Mouse (Mus musculus) liver, embryonic 13.5 days (tissue): ENCODE measurements at regions not wholly inside any gene's neighbourhood (a gene's known extent, or its start where the extent isn't known, plus 50 kb on each side); places are given as distances from the start of the nearest gene placed in this dataset.

Source experiments
- ATAC-seq: fragments of 200-750 bp; cut with Nextera tagmentation; 2 replicates; pipeline ENCODE4 v1.8.0; 2017; ENCODE audit warnings: low read depth, mild to moderate bottlenecking, moderate number of reproducible peaks, moderate library complexity
- DNase-seq: peaks from one replicate; pipeline ENCODE4 v3.0.0; 2022
- H3K27ac ChIP-seq: fragments of 300-500 bp; sonication (generic); 2 replicates; pipeline ENCODE4 v1.5.1; 2015; ENCODE audit warnings: moderate library complexity, mild to moderate bottlenecking, inconsistent platforms
- H3K27me3 ChIP-seq: fragments of 300-500 bp; sonication (generic); 2 replicates; pipeline ENCODE4 v1.6.1; 2015; ENCODE audit warnings: mild to moderate bottlenecking, inconsistent platforms
- H3K36me3 ChIP-seq: fragments of 300-500 bp; sonication (generic); 2 replicates; pipeline ENCODE4 v1.6.1; 2015; ENCODE audit warnings: mild to moderate bottlenecking, inconsistent platforms
- H3K4me1 ChIP-seq: fragments of 300-500 bp; sonication (generic); replicated peaks from 2 replicates; pipeline ENCODE4 v1.6.1; 2015; ENCODE audit warnings: inconsistent platforms
- H3K4me2 ChIP-seq: fragments of 300-500 bp; sonication (generic); 2 replicates; pipeline ENCODE4 v1.6.1; 2015; ENCODE audit warnings: inconsistent platforms, mild to moderate bottlenecking, moderate library complexity
- H3K4me3 ChIP-seq: fragments of 300-500 bp; sonication (generic); replicated peaks from 2 replicates; pipeline ENCODE4 v1.5.1; 2015; ENCODE audit warnings: mild to moderate bottlenecking, inconsistent platforms
- H3K9ac ChIP-seq: fragments of 300-500 bp; sonication (generic); 2 replicates; pipeline ENCODE4 v1.6.1; 2015; ENCODE audit warnings: mild to moderate bottlenecking, inconsistent platforms
- H3K9me3 ChIP-seq: fragments of 300-500 bp; sonication (generic); replicated peaks from 2 replicates; pipeline ENCODE4 v1.6.1; 2016; ENCODE audit warnings: inconsistent platforms
- WGBS: fragments of 180-500 bp; shearing (Covaris S2); methylation state at CpG from one replicate; pipeline ENCODE4 v1.1.7; 2015; ENCODE audit not compliant: insufficient replicate concordance; 5-methylcytosine and 5-hydroxymethylcytosine counted together

GRCm38 (mm10) chr7:36309761-36310605 is 387.9 kb upstream of the Tshz3 start:
- Histone ChIP-seq H3K27ac (no peak overlapping the region), H3K4me3 (no peak overlapping the region), H3K4me1 (no peaks in the 10 kb centered on the region), H3K4me2 (no peak overlapping the region), H3K36me3 (no peaks in the 10 kb centered on the region), H3K9ac (no peak overlapping the region), H3K9me3 (no peaks in the 10 kb centered on the region), H3K27me3 (no peaks in the 10 kb centered on the region)
- DNase-seq (no peak), ATAC-seq (no peak)
- 75% methylated on average over 5 of the region's 5 CpGs for WGBS

DNA sequence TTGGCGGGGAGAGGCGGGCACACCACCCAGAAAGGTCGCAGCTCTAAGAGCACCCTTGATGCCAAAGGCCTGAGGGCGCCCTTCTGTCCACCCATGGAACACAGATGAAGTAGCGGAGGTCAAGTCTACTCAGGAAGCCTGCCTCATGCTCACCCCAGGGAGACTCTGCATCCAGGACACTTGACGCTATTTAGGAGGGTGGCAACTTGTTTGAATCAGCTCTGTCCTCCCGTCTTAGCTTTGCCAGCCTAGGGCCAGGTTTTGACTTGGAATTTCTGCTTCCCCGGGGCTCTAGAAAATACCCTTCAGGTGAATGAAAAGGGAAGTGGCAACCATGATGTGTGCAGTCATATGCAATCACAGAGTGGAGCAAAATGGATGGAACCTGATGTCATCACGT is 389.2 kb upstream of the Tshz3 start:
- Histone ChIP-seq H3K4me3 (no peak overlapping the region), H3K9ac (no peak overlapping the region), H3K9me3 (no peaks in the 10 kb centered on the region), H3K27me3 (no peaks in the 10 kb centered on the region), H3K4me1 (no peaks in the 10 kb centered on the region), H3K27ac (no peak overlapping the region), H3K36me3 (no peaks in the 10 kb centered on the region), H3K4me2 (no peak overlapping the region)
- WGBS: 67% methylated on average over 9 of the region's 9 CpGs
- ATAC-seq (no peak), DNase-seq (no peak)

DNA sequence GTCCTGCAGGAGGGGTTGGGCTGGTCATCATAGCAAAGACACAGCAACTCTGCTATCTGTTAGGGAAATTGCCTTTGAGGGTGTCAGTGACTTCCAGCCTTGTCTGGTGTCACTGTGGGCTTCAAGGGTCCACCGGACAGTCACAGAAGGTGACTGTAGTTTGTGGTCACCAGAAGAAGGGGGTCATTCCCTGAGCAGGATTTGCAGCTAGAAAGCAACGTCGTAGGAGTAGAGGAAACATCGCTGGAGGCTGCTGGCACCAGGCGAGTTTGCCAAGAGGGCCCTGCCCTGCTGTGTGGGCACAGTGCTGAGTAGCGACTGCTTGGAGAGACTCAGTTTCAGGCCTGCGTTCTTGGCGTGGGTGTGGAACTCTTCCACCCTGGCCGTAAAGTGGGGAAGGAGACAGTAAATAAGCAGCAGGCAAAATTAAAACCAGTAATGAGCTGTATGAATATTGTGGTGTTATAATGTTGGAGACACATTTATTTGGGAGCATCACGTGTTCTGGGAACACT is 389.8 kb upstream of the Tshz3 start:
- no peaks in the 10 kb centered on the region for H3K4me1 ChIP-seq
- DNase-seq (no peak), ATAC-seq (no peak)
- no peak overlapping the region for H3K9ac ChIP-seq
- H3K36me3 ChIP-seq: no peaks in the 10 kb centered on the region
- 60% methylated on average over 10 of the region's 10 CpGs for WGBS
- H3K9me3 ChIP-seq: no peaks in the 10 kb centered on the region
- H3K4me3 ChIP-seq: no peak overlapping the region
- no peak overlapping the region for H3K27ac ChIP-seq
- no peaks in the 10 kb centered on the region for H3K27me3 ChIP-seq
- H3K4me2 ChIP-seq: no peak overlapping the region

DNA sequence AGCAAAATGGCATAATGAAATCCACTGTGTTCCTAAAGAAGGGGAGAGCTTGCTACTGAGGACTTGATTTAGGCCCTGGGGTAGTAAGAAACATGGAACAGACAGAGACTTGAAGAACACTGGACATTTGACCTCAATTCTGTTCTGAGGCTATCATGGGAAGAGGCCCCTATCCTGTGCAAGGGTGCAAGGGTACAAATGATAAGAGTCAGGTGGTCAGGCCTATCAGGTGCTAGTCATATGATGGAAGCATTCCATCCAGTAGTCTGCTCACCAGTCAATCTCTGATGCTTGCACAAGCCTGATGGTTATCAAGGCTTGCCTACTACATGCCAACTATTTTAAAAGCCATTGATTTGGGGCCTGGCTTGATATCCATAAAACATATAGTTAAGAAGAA is 420.6 kb upstream of the Tshz3 start:
- H3K4me1 ChIP-seq: no peaks in the 10 kb centered on the region
- H3K9me3 ChIP-seq: no peaks in the 10 kb centered on the region
- DNase-seq (no peak), ATAC-seq (no peak)
- no peaks in the 10 kb centered on the region for H3K27me3 ChIP-seq
- no peak overlapping the region for H3K9ac ChIP-seq
- no peak overlapping the region for H3K27ac ChIP-seq
- no peak overlapping the region for H3K4me3 ChIP-seq
- no peaks in the 10 kb centered on the region for H3K36me3 ChIP-seq
- no peak overlapping the region for H3K4me2 ChIP-seq

- no peak overlapping the region for H3K4me3 ChIP-seq
- no peaks in the 10 kb centered on the region for H3K4me1 ChIP-seq
- no peak overlapping the region for H3K4me2 ChIP-seq
- 53% methylated on average over 5 of the region's 5 CpGs for WGBS
- no peaks in the 10 kb centered on the region for H3K36me3 ChIP-seq
- no peaks in the 10 kb centered on the region for H3K9me3 ChIP-seq
- ATAC-seq: no peak
- DNase-seq: no peak
- H3K27me3 ChIP-seq: no peaks in the 10 kb centered on the region
- no peak overlapping the region for H3K27ac ChIP-seq
- H3K9ac ChIP-seq: no peak overlapping the region
Observed at GRCm38 (mm10) chr7:36268966-36269365, 429.0 kb upstream of the Tshz3 start.

DNA sequence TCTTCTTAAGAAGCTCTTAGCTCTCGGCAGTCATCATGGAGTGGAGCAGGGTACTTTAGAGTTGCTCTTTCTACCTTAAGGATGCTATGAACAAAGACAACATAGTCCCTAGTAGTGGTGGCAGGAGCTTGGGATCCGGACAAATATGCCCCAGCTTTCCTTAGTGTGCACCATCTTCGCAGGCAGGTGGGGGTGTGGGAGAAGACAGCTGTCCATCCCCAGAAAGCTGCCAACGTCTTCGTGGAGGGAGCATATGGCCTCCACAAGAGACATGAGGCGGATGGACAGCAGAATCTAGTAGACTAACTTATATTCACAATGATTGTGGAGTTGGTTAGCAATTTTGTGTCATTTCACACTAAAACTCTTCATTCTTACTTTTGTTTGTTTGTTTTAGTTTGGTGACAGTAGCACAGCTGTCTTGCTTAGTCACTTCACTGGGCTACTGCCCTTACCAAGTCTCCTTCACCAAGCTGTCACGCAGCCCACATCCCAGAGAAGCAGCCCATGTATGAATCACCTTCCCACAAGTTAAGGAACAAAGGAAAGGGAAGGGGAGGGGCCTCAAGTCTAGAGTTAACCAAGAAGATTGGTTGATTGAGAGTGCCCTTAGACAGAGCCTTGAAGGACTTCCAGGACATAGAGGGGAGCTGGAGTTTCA is 432.6 kb upstream of the Tshz3 start:
- 58% methylated on average over 7 of the region's 7 CpGs for WGBS
- Histone ChIP-seq H3K27me3 (no peaks in the 10 kb centered on the region), H3K9me3 (no peaks in the 10 kb centered on the region), H3K4me1 (no peaks in the 10 kb centered on the region), H3K9ac (no peak overlapping the region), H3K4me3 (no peak overlapping the region), H3K27ac (no peak overlapping the region), H3K36me3 (no peaks in the 10 kb centered on the region), H3K4me2 (no peak overlapping the region)
- no peak for ATAC-seq
- no peak for DNase-seq

DNA sequence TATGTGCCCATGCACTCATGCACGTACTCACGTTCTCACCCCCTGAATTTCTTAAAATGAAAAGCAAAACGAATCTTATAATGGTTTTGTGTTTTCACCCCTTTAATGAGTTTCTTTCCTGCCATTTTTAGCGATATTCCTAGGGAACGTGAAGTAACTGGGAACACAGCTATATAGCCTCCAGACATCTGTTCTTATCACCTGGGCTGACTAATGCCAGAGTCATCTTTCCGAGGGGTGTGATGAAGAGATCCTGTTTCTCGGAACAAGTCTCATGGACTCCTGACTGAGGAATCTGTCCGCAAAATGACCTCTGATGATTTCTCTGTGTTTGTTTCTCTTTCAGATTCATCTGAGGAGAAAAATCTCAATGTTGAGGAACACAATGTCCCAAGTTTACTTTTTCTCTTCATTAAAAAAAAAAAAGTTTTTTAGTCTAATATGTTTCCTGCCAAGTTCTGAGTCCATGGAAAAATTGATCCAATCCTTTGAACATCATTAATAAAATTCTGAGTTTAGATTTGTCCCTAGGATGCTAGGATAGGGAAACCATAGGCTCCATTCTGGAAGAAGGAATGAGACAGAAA is 435.7 kb upstream of the Tshz3 start:
- Histone ChIP-seq H3K4me1 (no peaks in the 10 kb centered on the region), H3K27ac (no peak overlapping the region), H3K4me2 (no peak overlapping the region), H3K36me3 (no peaks in the 10 kb centered on the region), H3K27me3 (no peaks in the 10 kb centered on the region), H3K9ac (no peak overlapping the region), H3K4me3 (no peak overlapping the region), H3K9me3 (no peaks in the 10 kb centered on the region)
- 72% methylated on average over 8 of the region's 8 CpGs for WGBS
- ATAC-seq: no peak
- no peak for DNase-seq

DNA sequence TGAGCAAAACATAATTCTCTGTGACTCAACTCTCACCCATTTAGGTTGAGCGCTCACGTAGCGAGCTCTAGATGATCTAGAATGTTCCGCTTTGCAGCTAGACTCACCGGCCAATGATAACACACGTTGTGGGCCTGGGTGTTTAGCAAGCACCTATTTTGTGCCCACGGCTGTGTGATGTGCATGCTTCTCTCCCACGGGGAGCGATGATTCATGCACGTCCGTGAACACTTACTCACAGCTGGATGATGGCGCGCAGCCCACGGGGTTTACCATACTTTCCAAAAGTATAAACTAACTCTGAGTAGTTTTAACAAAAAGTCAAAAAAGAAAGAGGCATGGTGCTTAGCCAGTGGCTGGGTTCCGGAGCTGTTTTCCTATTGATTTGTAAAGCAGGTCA is 440.8 kb upstream of the Tshz3 start:
- no peak overlapping the region for H3K4me3 ChIP-seq
- H3K9ac ChIP-seq: no peak overlapping the region
- H3K27me3 ChIP-seq: no peaks in the 10 kb centered on the region
- no peak overlapping the region for H3K27ac ChIP-seq
- no peaks in the 10 kb centered on the region for H3K4me1 ChIP-seq
- WGBS: 80% methylated on average over 15 of the region's 15 CpGs
- no peaks in the 10 kb centered on the region for H3K36me3 ChIP-seq
- no peak overlapping the region for H3K4me2 ChIP-seq
- DNase-seq: no peak
- no peaks in the 10 kb centered on the region for H3K9me3 ChIP-seq
- no peak for ATAC-seq

GRCm38 (mm10) chr7:36247356-36247755 is 444.6 kb upstream of the Zfp507 start:
- H3K9ac ChIP-seq: no peak overlapping the region
- H3K36me3 ChIP-seq: no peaks in the 10 kb centered on the region
- ATAC-seq (no peak), DNase-seq (no peak)
- H3K4me2 ChIP-seq: no peak overlapping the region
- no peak overlapping the region for H3K4me3 ChIP-seq
- H3K27me3 ChIP-seq: no peaks in the 10 kb centered on the region
- H3K4me1 ChIP-seq: no peaks in the 10 kb centered on the region
- H3K9me3 ChIP-seq: no peaks in the 10 kb centered on the region
- no peak overlapping the region for H3K27ac ChIP-seq

GRCm38 (mm10) chr7:36236673-36237072 is 433.9 kb upstream of the Zfp507 start:
- H3K9ac ChIP-seq: no peak overlapping the region
- 84% methylated on average over 2 of the region's 2 CpGs for WGBS
- DNase-seq: no peak

DNA sequence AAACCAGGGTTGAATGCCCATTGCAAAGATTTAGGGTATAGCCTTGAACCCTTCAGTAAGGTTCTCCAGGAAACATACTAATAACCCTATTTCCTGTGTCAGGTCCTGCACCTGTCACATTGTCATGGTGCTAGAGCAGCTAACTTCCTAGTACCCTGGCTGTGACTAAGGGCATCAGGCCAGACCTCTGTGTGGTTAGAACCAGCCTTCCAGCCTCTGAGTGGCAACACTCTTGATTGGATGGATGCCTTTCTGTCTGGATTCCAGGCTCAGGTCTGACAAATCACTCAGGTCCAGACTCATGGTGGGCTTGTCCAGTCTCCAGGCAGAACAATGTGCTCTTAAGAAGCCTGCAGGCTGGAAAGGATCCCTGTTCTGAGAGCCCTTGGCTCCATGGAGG is 426.2 kb upstream of the Zfp507 start:
- ATAC-seq: no peak
- H3K4me3 ChIP-seq: no peak overlapping the region
- H3K27ac ChIP-seq: no peak overlapping the region
- H3K36me3 ChIP-seq: no peaks in the 10 kb centered on the region
- no peak for DNase-seq
- H3K9me3 ChIP-seq: no peaks in the 10 kb centered on the region
- no peaks in the 10 kb centered on the region for H3K27me3 ChIP-seq
- no peaks in the 10 kb centered on the region for H3K4me1 ChIP-seq
- no peak overlapping the region for H3K4me2 ChIP-seq
- H3K9ac ChIP-seq: no peak overlapping the region

More at GRCm38 (mm10) chr7:36236673-36237072, 433.9 kb upstream of the Zfp507 start:
- ATAC-seq: no peak
- no peak overlapping the region for H3K4me2 ChIP-seq
- H3K4me3 ChIP-seq: no peak overlapping the region
- no peaks in the 10 kb centered on the region for H3K27me3 ChIP-seq
- H3K36me3 ChIP-seq: no peaks in the 10 kb centered on the region
- H3K27ac ChIP-seq: no peak overlapping the region
- no peaks in the 10 kb centered on the region; the same call in 1 of the 2 replicates for H3K9me3 ChIP-seq
- H3K4me1 ChIP-seq: no peaks in the 10 kb centered on the region

GRCm38 (mm10) chr7:36224416-36224815 is 421.6 kb upstream of the Zfp507 start:
- 75% methylated on average over 8 of the region's 8 CpGs for WGBS

More at GRCm38 (mm10) chr7:36224416-36224815, 421.6 kb upstream of the Zfp507 start:
- Histone ChIP-seq H3K27me3 (no peaks in the 10 kb centered on the region), H3K9me3 (no peaks in the 10 kb centered on the region), H3K4me3 (no peak overlapping the region), H3K4me1 (no peaks in the 10 kb centered on the region), H3K4me2 (no peak overlapping the region), H3K27ac (no peak overlapping the region), H3K36me3 (no peaks in the 10 kb centered on the region), H3K9ac (no peak overlapping the region)
- ATAC-seq (no peak), DNase-seq (no peak)
